Mouse (Mus musculus) forebrain, embryonic 11.5 days (tissue): ENCODE measurements at regions not wholly inside any gene's neighbourhood (a gene's known extent, or its start where the extent isn't known, plus 50 kb on each side); places are given as distances from the start of the nearest gene placed in this dataset.

Experiments used
- ATAC-seq: fragments of 200-750 bp; cut with Nextera tagmentation; replicated peaks from 2 replicates; pipeline ENCODE4 v1.8.0; 2017; ENCODE audit warnings: moderate TSS enrichment; ENCODE audit not compliant: low FRiP score
- DNase-seq: peaks from one replicate; pipeline ENCODE4 v3.0.0-alpha.2; 2017; ENCODE audit warnings: low spot score
- H3K27ac ChIP-seq: fragments of 300-500 bp; sonication (generic); 2 replicates; pipeline ENCODE4 v1.5.1; 2014; ENCODE audit warnings: low read depth, low read length
- H3K27me3 ChIP-seq: fragments of 300-500 bp; sonication (generic); 2 replicates; pipeline ENCODE4 v1.6.1; 2014; ENCODE audit warnings: mild to moderate bottlenecking, low read length, mixed read lengths; ENCODE audit not compliant: control insufficient read depth, insufficient read depth
- H3K36me3 ChIP-seq: fragments of 300-500 bp; sonication (generic); 2 replicates; pipeline ENCODE4 v1.6.1; 2014; ENCODE audit warnings: mild to moderate bottlenecking, low read length, moderate library complexity, mixed read lengths; ENCODE audit not compliant: control insufficient read depth, insufficient read depth
- H3K4me1 ChIP-seq: fragments of 300-500 bp; sonication (generic); replicated peaks from 2 replicates; pipeline ENCODE4 v1.6.1; 2014; ENCODE audit warnings: low read length, mixed read lengths; ENCODE audit not compliant: control insufficient read depth, insufficient read depth
- H3K4me2 ChIP-seq: fragments of 300-500 bp; sonication (generic); 2 replicates; pipeline ENCODE4 v1.6.1; 2014; ENCODE audit warnings: low read depth, mild to moderate bottlenecking, low read length, moderate library complexity, mixed read lengths; ENCODE audit not compliant: severe bottlenecking
- H3K4me3 ChIP-seq: fragments of 300-500 bp; sonication (generic); 2 replicates; pipeline ENCODE4 v1.5.1; 2014; ENCODE audit warnings: low read depth, low read length
- H3K9ac ChIP-seq: fragments of 300-500 bp; sonication (generic); 2 replicates; pipeline ENCODE4 v1.6.1; 2014; ENCODE audit warnings: low read length
- H3K9me3 ChIP-seq: fragments of 300-500 bp; sonication (generic); 2 replicates; pipeline ENCODE4 v1.6.1; 2016; ENCODE audit warnings: low read length, mixed read lengths; ENCODE audit not compliant: control insufficient read depth
- WGBS: fragments of 180-500 bp; shearing (Covaris S2); extraction: QIAGEN DNeasy Blood & Tissue Kit; methylation state at CpG from one replicate; pipeline ENCODE4 v1.1.7; 2014; 5-methylcytosine and 5-hydroxymethylcytosine counted together

- peaks cover 2% of the 10 kb centered on the region; the same call in 1 of the 2 replicates for H3K4me1 ChIP-seq
- WGBS: 82% methylated on average over 6 of the region's 6 CpGs
- no peak for ATAC-seq
Measured at GRCm38 (mm10) chr2:167742479-167742878, 52.9 kb upstream of the Tmem189 start.

GRCm38 (mm10) chr2:167740516-167741189, 51.0 kb upstream of the Tmem189 start:
- 66% methylated on average over 6 of the region's 6 CpGs for WGBS
- Histone ChIP-seq H3K4me1 (no peaks in the 10 kb centered on the region), H3K4me3 (no peak overlapping the region), H3K36me3 (no peaks in the 10 kb centered on the region), H3K27ac (no peak overlapping the region), H3K9ac (no peak overlapping the region), H3K9me3 (no peaks in the 10 kb centered on the region), H3K4me2 (no peak overlapping the region), H3K27me3 (no peaks in the 10 kb centered on the region)
- ATAC-seq (no peak), DNase-seq (no peak)

More at GRCm38 (mm10) chr2:167742479-167742878, 52.9 kb upstream of the Tmem189 start:
- no peak overlapping the region for H3K27ac ChIP-seq
- H3K4me2 ChIP-seq: no peak overlapping the region
- H3K9me3 ChIP-seq: no peaks in the 10 kb centered on the region
- no peak overlapping the region for H3K4me3 ChIP-seq
- H3K36me3 ChIP-seq: no peaks in the 10 kb centered on the region
- H3K27me3 ChIP-seq: no peaks in the 10 kb centered on the region
- H3K9ac ChIP-seq: no peak overlapping the region
- no peak for DNase-seq
